Mouse (Mus musculus) embryonic fibroblast, embryonic 13.5 days (primary cell): ENCODE measurements around the gene Il4.

Experiments used
- CTCF ChIP-seq: IDR thresholded peaks from 2 replicates; pipeline ENCODE4 v1.5.1; 2011; ENCODE audit warnings: mild to moderate bottlenecking, control low read depth, low read length, moderate library complexity, borderline replicate concordance; ENCODE audit not compliant: insufficient read depth
- POLR2A ChIP-seq: IDR thresholded peaks from 2 replicates; pipeline ENCODE4 v1.6.1; 2011; ENCODE audit warnings: low read depth, mild to moderate bottlenecking, control low read depth, low read length, moderate library complexity

DNA sequence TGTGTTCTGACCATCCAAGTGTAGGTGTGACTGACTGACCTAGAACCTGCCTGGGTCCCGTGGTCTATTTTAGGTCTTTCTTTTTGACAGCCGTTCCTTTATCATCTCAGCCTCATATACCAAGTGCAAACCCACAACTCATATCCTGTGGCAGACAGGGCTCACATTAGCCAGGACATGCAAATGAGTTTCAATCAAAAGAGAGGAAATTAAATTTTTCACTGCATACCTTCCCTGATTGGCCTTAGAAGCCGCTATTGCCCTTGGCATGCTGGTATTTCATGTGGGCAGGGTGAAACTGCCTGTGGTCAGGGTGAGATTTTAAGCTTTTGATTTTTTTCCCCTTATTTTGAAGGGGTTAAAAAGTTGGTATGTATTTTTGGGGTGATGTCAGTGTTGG lies 8.8 kb downstream of the Il4 start:
- no peak for TF ChIP-seq CTCF
- TF ChIP-seq POLR2A, result no peak
